Mouse (Mus musculus): ENCODE measurements around the gene Optc.

DNA sequence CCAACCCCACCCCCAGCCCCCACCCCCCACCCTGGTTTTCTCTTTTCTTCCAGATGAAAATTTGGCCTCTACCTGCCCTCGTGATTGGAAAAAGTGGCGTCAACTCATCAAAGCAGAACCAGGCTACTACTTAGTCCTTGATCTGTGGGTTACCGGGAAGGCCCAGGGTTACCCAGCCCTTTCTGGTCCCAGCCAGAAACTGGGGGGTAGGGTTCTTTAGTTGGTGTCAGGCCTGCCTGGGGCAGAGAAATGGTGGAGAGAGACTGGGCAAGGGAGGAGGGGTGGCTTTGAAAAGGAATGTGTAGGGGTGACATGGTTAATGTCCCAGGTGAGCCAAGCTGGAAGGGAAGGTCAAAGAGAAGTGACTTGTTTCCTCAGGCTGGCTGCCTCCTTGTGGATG lies 51.1 kb downstream of the Optc start:
- TF ChIP-seq CTCF (IDR thresholded peaks at IDR 0.05; ENCODE audit: borderline replicate concordance, extremely low read depth, insufficient read depth, insufficient read length) (no peak), POLR2A (IDR thresholded peaks at IDR 0.05; ENCODE audit: borderline replicate concordance, extremely low read depth, insufficient read depth, insufficient read length, poor library complexity, severe bottlenecking) (no peak)

All from brain, embryonic 14.5 days (tissue).